Mouse (Mus musculus) bone marrow, adult 2 months (tissue): ENCODE data around the gene Nt5c3b.

Experiments
- CTCF ChIP-seq: fragments of 200-500 bp; IDR thresholded peaks from 2 replicates; pipeline ENCODE4 v1.5.1; 2011; ENCODE audit warnings: low read length, control low read depth; ENCODE audit not compliant: control insufficient read depth, insufficient read depth
- POLR2A ChIP-seq: fragments of 200-500 bp; IDR thresholded peaks from 2 replicates; pipeline ENCODE4 v1.6.1; 2011; ENCODE audit warnings: low read depth, mild to moderate bottlenecking, control low read depth, low read length, borderline replicate concordance; ENCODE audit not compliant: control insufficient read depth

- TF ChIP-seq CTCF (no peak), POLR2A (no peak)
Observed at GRCm38 (mm10) chr11:100413541-100413940, 28.1 kb downstream of the Nt5c3b start.
